Mouse (Mus musculus) heart, adult 10 weeks (tissue): Measurements from ENCODE around the gene Pramel4. TPM values are rescaled to one million over a fixed set of nuclear protein-coding genes. Genes with fewer than 3 reads are reported as not detected.

Source experiments
- polyA plus RNA-seq: library from polyadenylated mRNA; stranded (reverse); fragments of 350-450 nt; fragmentation: Illumina TruSeq; extraction: RNeasy Lipid Tissue Mini Kit (QIAGEN cat#74804); gene quantifications from one replicate; pipeline ENCODE4 v1.2.3, GENCODE M21; 2014; ENCODE audit warnings: low read depth, low replicate concordance

The Pramel4 gene
- not detected for polyA plus RNA-seq

DNA sequence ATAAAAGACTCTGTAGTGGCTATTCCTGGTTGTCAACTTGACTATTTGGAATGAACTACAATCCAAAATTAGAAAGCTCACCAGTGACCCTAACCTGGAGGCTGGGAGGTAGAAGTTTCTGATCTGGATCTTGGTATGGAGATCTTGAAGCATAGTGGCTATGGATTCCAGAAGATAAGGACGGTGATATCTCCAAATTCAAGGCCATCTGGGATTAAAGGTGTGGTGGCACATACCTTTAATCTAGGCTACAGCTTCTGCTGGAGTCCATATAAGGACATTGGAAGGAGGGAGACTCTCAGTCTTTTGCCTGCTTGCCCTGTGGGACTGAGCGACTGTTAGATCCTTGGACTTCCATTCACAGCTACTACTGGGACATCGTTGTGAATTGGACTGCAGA, at the start of gene Pramel4:
TSS of gene Pramel4 (plus strand) at position 301 of the 400 bp plus-strand sequence.

DNA sequence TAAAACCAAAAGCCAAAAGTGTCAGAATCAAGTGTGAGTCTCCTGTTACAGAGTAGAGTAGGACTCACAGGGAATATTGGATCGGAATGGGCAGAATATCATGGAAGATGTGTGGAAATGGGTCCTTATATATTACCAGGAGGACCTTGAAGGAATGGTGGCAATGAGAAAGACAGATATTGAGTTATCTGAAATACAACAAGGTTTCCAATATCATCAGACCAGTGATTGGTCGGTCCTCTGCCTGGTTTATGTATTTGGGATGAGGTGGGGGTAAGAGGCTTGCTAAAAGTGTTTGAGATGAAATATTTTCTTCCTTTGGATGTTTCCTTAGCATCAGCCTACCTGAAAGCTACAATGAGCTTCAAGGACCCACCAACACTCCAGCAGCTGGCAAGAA, 47.2 kb downstream of the Pramel4 start, which contains the start of gene Gm13102:
TSS of gene Gm13102 (plus strand) at position 301 of the 400 bp plus-strand sequence.

Other genes with a start within 250 kb of the Pramel4 start
- not detected for gene Gm13084, start 243.0 kb upstream of the Pramel4 start, polyA plus RNA-seq
- not detected for gene Gm13103, start 212.6 kb upstream of the Pramel4 start, polyA plus RNA-seq
- not detected for gene Pramef6, start 158.7 kb upstream of the Pramel4 start, polyA plus RNA-seq
- gene Pramef25, start 108.1 kb upstream of the Pramel4 start, polyA plus RNA-seq: not detected
- not detected for gene Gm13101, start 92.2 kb upstream of the Pramel4 start, polyA plus RNA-seq
- not detected for gene Pramef17, start 64.8 kb upstream of the Pramel4 start, polyA plus RNA-seq
- gene Gm13102, start 47.3 kb downstream of the Pramel4 start, polyA plus RNA-seq: not detected
- not detected for gene Oog3, start 103.5 kb downstream of the Pramel4 start, polyA plus RNA-seq
- not detected for gene Oog2, start 131.6 kb downstream of the Pramel4 start, polyA plus RNA-seq
- not detected for gene C87977, start 154.2 kb downstream of the Pramel4 start, polyA plus RNA-seq
- gene Pramel5, start 221.4 kb downstream of the Pramel4 start, polyA plus RNA-seq: not detected